Mouse (Mus musculus): ENCODE measurements around the gene Cped1.

GRCm38 (mm10) chr6:22012099-22012498 lies 26.4 kb downstream of the Cped1 start:
- TF ChIP-seq POLR2A (IDR thresholded peaks at IDR 0.05; ENCODE audit: insufficient read depth, low read depth, low read length) (no peak), CTCF (IDR thresholded peaks at IDR 0.05) (no peak), EP300 (IDR thresholded peaks at IDR 0.05; ENCODE audit: insufficient read depth, low read depth, low read length) (no peak)

Measured in heart, adult 2 months (tissue).